Mouse (Mus musculus): Measurements from ENCODE around the gene Fat1.

DNA sequence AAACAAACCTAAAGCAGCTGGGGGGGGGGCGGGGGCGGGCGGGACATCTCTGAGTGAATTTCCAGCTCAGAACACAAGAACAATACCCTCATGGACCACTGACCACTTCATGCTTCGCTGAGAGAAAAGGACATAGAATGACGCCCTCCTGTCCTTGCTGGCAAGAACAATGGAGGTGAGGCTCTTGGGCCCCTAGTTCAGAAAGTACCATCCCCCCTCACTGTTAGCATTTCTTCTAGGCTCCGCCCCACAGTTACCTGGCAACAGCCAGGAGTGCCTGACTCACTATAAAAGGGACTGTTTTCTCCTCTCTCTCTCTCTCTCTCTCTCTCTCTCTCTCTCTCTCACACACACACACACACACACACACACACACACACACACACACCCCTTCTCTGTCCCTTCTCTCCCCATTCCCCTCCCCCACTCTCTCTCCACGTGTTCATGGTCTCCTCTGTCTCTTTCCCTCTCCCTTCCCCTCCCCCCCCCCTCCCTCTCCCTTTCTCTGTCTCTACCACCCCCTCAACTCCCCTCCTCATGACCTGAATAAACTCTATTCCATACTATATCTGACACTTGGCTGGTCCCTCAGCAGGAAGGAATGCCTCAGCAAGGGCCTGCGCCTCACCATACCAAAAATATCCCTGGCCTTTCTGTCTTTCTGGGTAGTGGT is 129.1 kb downstream of the Fat1 start:
- TF ChIP-seq CTCF (IDR thresholded peaks at IDR 0.05; ENCODE audit: low read depth) (no peak), EP300 (IDR thresholded peaks at IDR 0.05; ENCODE audit: low read depth) (no peak)
